Mouse (Mus musculus) stomach, postnatal 0 days (tissue): Measurements from ENCODE around the gene Klf9.

Experiments
- CTCF ChIP-seq: IDR thresholded peaks from 2 replicates; pipeline ENCODE4 v1.5.1; 2016; ENCODE audit warnings: antibody characterized with exemption, low read depth, mild to moderate bottlenecking, moderate library complexity
- EP300 ChIP-seq: optimal IDR thresholded peaks from 2 replicates; pipeline ENCODE3; 2016; ENCODE audit warnings: antibody characterized with exemption

DNA sequence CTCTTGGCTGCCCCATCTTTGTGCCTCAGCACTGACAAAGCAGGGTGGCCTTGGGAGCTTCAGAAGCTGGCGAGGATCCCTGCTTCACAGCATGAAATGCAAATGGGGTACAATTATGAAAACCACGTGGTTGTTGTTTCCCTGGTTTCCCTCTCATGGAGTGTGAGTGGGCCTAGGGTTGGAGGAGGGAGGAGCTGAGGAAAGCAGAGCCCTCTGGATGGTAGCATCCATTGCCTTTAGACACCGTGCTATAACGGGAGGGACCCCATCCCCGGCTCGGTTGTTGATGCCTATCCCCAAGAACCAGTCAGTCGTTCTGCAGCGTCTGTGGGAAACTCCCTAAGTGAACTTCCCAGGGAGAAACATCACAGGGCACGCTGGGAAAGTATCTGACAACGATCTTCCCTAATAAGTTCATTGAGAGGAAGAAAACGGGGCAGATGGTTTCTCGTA is 5.4 kb downstream of the Klf9 start:
- TF ChIP-seq CTCF (no peak), EP300 (no peak)
